Mouse (Mus musculus) embryonic facial prominence, embryonic 14.5 days (tissue): ENCODE results near the gene Eddm3b. TPM values are rescaled to one million over a fixed set of nuclear protein-coding genes. Genes with fewer than 3 reads are reported as not detected.

ENCODE experiments used
- ATAC-seq: fragments of 200-750 bp; cut with Nextera tagmentation; 2 replicates; pipeline ENCODE4 v1.8.0; 2017; ENCODE audit warnings: low read depth, moderate number of reproducible peaks, moderate TSS enrichment
- DNase-seq: peaks from one replicate; pipeline ENCODE4 v3.0.0-alpha.2; 2015; ENCODE audit warnings: low spot score
- H3K27ac ChIP-seq: fragments of 300-500 bp; sonication (generic); replicated peaks from 2 replicates; pipeline ENCODE4 v1.5.1; 2014; ENCODE audit warnings: low read depth, mild to moderate bottlenecking, low read length, moderate library complexity
- H3K27me3 ChIP-seq: fragments of 300-500 bp; sonication (generic); replicated peaks from 2 replicates; pipeline ENCODE4 v1.6.1; 2014; ENCODE audit warnings: low read length; ENCODE audit not compliant: control insufficient read depth, insufficient read depth
- H3K36me3 ChIP-seq: fragments of 300-500 bp; sonication (generic); 2 replicates; pipeline ENCODE4 v1.6.1; 2014; ENCODE audit warnings: low read length, mixed read lengths; ENCODE audit not compliant: control insufficient read depth, insufficient read depth
- H3K4me1 ChIP-seq: fragments of 300-500 bp; sonication (generic); 2 replicates; pipeline ENCODE4 v1.6.1; 2014; ENCODE audit warnings: antibody characterized with exemption, low read length; ENCODE audit not compliant: control insufficient read depth, insufficient read depth
- H3K4me2 ChIP-seq: fragments of 300-500 bp; sonication (generic); 2 replicates; pipeline ENCODE4 v1.6.1; 2014; ENCODE audit warnings: low read depth, mild to moderate bottlenecking, low read length, moderate library complexity, mixed read lengths
- H3K4me3 ChIP-seq: fragments of 300-500 bp; sonication (generic); 2 replicates; pipeline ENCODE4 v1.5.1; 2014; ENCODE audit warnings: low read depth, mild to moderate bottlenecking, low read length
- H3K9ac ChIP-seq: fragments of 300-500 bp; sonication (generic); 2 replicates; pipeline ENCODE4 v1.6.1; 2014; ENCODE audit warnings: low read depth, mild to moderate bottlenecking, low read length, moderate library complexity, mixed read lengths
- H3K9me3 ChIP-seq: fragments of 300-500 bp; sonication (generic); 2 replicates; pipeline ENCODE4 v1.6.1; 2016; ENCODE audit warnings: low read length; ENCODE audit not compliant: control insufficient read depth
- WGBS: fragments of 180-500 bp; shearing (Covaris S2); extraction: QIAGEN DNeasy Blood & Tissue Kit; methylation state at CpG from one replicate; pipeline ENCODE4 v1.1.7; 2014; 5-methylcytosine and 5-hydroxymethylcytosine counted together
- polyA plus RNA-seq: library from polyadenylated mRNA; unstranded; fragments of >200 nt; fragmentation: Nextera tagmentation; extraction: Ambion mirVana; gene quantifications from 2 replicates; pipeline ENCODE4 v1.2.1, GENCODE M21; 2014

Gene Eddm3b
- polyA plus RNA-seq, 1 experiment from 2014 or later: not detected

DNA sequence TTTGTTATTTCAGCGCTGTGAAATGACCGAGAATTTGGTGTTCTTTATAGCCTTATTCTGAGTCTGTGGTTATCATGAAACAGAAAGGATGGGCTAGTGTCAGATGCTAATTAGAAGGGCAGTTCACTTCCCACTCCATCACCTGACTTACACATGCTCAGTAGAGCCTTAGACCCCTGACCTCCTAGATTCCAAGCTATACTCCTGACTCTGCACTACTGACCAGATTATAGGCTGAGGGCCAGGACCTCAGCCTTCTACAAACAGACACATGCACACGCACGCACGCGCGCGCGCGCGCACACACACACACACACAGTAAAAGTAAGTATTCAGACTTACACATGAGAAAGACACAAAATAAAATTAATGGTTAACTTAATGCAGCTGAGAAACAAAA is 15.3 kb upstream of the Eddm3b start:
- H3K4me1 ChIP-seq: no peaks in the 10 kb centered on the region
- no peak overlapping the region for H3K9ac ChIP-seq
- H3K27me3 ChIP-seq: no peaks in the 10 kb centered on the region
- no peaks in the 10 kb centered on the region for H3K9me3 ChIP-seq
- DNase-seq (no peak), ATAC-seq (no peak)
- H3K4me3 ChIP-seq: no peak overlapping the region
- no peak overlapping the region for H3K4me2 ChIP-seq
- WGBS: 97% methylated on average over 11 of the region's 11 CpGs
- H3K36me3 ChIP-seq: no peaks in the 10 kb centered on the region
- H3K27ac ChIP-seq: no peak overlapping the region

DNA sequence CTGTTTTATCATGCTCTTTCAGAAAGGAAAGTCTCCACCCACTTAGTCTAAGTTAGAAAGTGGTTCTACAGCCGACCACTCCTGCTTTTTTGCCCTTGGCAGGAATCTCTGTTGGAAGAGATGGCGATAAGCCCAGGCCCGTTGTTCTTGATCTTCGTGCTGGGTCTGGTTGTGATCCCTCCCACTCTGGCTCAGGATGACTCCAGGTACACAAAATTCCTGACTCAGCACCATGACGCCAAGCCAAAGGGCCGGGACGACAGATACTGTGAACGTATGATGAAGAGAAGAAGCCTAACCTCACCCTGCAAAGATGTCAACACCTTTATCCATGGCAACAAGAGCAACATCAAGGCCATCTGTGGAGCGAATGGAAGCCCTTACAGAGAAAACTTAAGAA is 12.9 kb upstream of the Eddm3b start:
- H3K9me3 ChIP-seq: no peaks in the 10 kb centered on the region
- no peak overlapping the region for H3K9ac ChIP-seq
- no peak for DNase-seq
- H3K4me3 ChIP-seq: no peak overlapping the region
- no peaks in the 10 kb centered on the region for H3K36me3 ChIP-seq
- no peak overlapping the region for H3K4me2 ChIP-seq
- no peaks in the 10 kb centered on the region for H3K4me1 ChIP-seq
- ATAC-seq: peak; percentile 15; the same call in 1 of the 2 replicates
- 60% methylated on average over 9 of the region's 9 CpGs for WGBS
- no peaks in the 10 kb centered on the region for H3K27me3 ChIP-seq
- H3K27ac ChIP-seq: no peak overlapping the region

- Histone ChIP-seq H3K4me3 (no peak overlapping the region), H3K27me3 (no peaks in the 10 kb centered on the region), H3K9ac (no peak overlapping the region), H3K4me1 (no peaks in the 10 kb centered on the region), H3K36me3 (no peaks in the 10 kb centered on the region), H3K9me3 (no peaks in the 10 kb centered on the region), H3K27ac (no peak overlapping the region), H3K4me2 (no peak overlapping the region)
- ATAC-seq (0 out of 2 replicates have a peak, but pooled peaks have one; percentile 12), DNase-seq (peak; percentile 45)
- 61% methylated on average over 3 of the region's 3 CpGs for WGBS
Measured at GRCm38 (mm10) chr14:51103217-51103616, 11.0 kb upstream of the Eddm3b start.

DNA sequence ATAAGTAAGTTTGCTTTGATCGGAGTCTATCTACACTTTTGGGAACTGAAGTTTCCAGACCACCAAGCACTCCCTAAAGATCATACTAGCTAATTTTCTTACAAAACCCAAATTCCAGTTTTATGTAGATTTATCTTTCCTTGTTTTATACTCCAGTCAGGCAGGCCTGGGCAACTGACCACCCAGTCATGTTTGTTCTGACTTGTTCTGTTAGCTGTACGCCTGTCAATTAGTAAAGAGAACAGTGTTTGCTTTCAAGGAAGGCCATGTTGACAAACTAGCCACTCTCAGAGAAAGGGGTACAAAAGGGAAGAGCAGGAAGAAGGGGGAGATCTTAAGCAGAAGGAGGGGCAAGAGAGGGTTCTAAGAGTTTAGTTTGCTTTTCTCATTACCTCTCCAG is 9.9 kb upstream of the Eddm3b start:
- no peaks in the 10 kb centered on the region for H3K36me3 ChIP-seq
- ATAC-seq (no peak), DNase-seq (no peak)
- H3K27ac ChIP-seq: no peak overlapping the region
- WGBS: 91% methylated on average over 2 of the region's 2 CpGs
- H3K9me3 ChIP-seq: no peaks in the 10 kb centered on the region
- H3K9ac ChIP-seq: no peak overlapping the region
- H3K4me2 ChIP-seq: no peak overlapping the region
- no peaks in the 10 kb centered on the region for H3K27me3 ChIP-seq
- no peak overlapping the region for H3K4me3 ChIP-seq
- no peaks in the 10 kb centered on the region for H3K4me1 ChIP-seq

GRCm38 (mm10) chr14:51106449-51106967 is 7.7 kb upstream of the Eddm3b start:
- Histone ChIP-seq H3K36me3 (no peaks in the 10 kb centered on the region), H3K9me3 (no peaks in the 10 kb centered on the region), H3K27me3 (no peaks in the 10 kb centered on the region), H3K4me2 (no peak overlapping the region), H3K4me1 (no peaks in the 10 kb centered on the region), H3K27ac (no peak overlapping the region), H3K4me3 (no peak overlapping the region), H3K9ac (no peak overlapping the region)
- ATAC-seq (no peak), DNase-seq (no peak)

DNA sequence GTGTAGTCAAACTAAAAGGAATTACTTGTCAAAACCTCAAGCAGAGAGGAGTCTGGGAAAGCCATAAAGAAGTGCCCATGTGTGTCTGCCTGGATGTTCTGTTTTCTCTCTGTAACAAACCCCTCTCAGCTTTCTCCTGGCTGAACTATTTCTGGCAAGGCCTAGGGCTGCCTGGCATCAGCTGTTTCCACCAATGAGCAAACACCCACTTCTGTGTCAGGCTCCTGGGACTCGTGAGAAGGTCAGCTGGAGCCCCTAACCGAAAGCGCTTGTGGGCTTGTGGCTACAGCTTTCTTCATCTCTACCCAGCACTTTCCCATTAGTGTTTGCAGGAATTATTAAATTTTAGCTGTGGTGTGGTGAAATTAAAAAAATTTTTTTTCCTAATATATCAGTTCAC is 2.3 kb upstream of the Eddm3b start:
- ATAC-seq (peak; percentile 53; the same call in 1 of the 2 replicates), DNase-seq (peak; percentile 37)
- WGBS: 58% methylated on average over 3 of the region's 3 CpGs
- no peaks in the 10 kb centered on the region for H3K4me1 ChIP-seq
- H3K4me2 ChIP-seq: no peak overlapping the region
- H3K36me3 ChIP-seq: no peaks in the 10 kb centered on the region
- no peaks in the 10 kb centered on the region for H3K27me3 ChIP-seq
- H3K4me3 ChIP-seq: no peak overlapping the region
- H3K9me3 ChIP-seq: no peaks in the 10 kb centered on the region
- H3K9ac ChIP-seq: no peak overlapping the region
- H3K27ac ChIP-seq: no peak overlapping the region

DNA sequence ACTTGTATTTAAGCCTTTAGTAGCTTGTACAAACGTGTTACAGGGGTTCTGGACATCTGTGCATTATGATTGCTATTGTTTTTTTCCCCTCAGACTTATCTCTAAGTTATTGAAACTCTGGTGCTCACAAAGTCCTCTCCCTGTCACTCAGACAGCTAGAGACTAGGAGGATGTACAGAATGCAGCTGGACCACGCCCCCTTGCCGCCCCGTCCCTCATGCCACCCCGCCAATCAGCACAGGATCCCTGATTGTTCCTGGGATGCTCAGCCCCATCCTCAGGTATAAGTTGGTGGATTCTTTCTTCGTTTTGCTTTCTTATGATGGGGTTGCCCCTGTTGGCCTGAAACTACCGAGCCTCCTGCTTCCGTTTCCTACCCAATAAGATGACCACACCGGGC is 750 bp upstream of the Eddm3b start:
- no peak for ATAC-seq
- WGBS: 34% methylated on average over 9 of the region's 9 CpGs
- H3K9me3 ChIP-seq: no peaks in the 10 kb centered on the region
- H3K4me3 ChIP-seq: no peak overlapping the region
- no peaks in the 10 kb centered on the region for H3K27me3 ChIP-seq
- H3K27ac ChIP-seq: no peak overlapping the region
- H3K4me1 ChIP-seq: no peaks in the 10 kb centered on the region
- no peaks in the 10 kb centered on the region for H3K36me3 ChIP-seq
- no peak overlapping the region for H3K4me2 ChIP-seq
- no peak overlapping the region for H3K9ac ChIP-seq
- DNase-seq: no peak

DNA sequence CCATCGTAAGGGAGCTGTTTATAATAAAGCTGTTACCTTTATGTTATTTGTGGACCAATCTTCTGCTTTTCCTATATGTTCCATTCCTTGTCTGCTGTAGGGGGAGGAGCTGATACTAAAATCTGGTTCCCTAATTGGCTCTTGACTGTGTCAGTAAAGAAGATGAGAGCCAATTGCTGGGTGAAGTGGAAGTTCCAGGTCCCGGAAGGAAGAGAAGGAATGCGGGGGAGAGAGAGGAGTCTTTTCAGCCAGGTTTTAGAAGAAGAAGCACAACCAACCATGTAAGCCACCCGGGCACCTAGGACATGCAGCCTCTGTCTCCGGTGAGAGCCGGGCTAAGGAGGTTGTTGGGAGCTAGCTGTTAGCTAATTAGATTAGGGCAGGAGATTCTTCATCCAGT is 11.5 kb downstream of the Eddm3b start:
- Histone ChIP-seq H3K27ac (no peak overlapping the region), H3K36me3 (no peaks in the 10 kb centered on the region), H3K9me3 (no peaks in the 10 kb centered on the region), H3K4me2 (no peak overlapping the region), H3K4me3 (no peak overlapping the region), H3K4me1 (no peaks in the 10 kb centered on the region), H3K9ac (no peak overlapping the region), H3K27me3 (no peaks in the 10 kb centered on the region)
- no peak for DNase-seq
- 85% methylated on average over 6 of the region's 6 CpGs for WGBS
- ATAC-seq: no peak

- Histone ChIP-seq H3K9me3 (no peaks in the 10 kb centered on the region), H3K4me3 (no peak overlapping the region), H3K4me1 (no peaks in the 10 kb centered on the region), H3K9ac (no peak overlapping the region), H3K27me3 (no peaks in the 10 kb centered on the region), H3K27ac (no peak overlapping the region), H3K36me3 (no peaks in the 10 kb centered on the region), H3K4me2 (no peak overlapping the region)
- DNase-seq (no peak), ATAC-seq (no peak)
- WGBS: 76% methylated on average over 2 of the region's 2 CpGs
Measured at GRCm38 (mm10) chr14:51127648-51128258, 13.5 kb downstream of the Eddm3b start.
